Mouse (Mus musculus): Measurements from ENCODE around the gene Itgb7. TPM values are rescaled to one million over a fixed set of nuclear protein-coding genes. Genes with fewer than 3 reads are reported as not detected.
A peak's percentile ranks its signal among the peaks of the same experiment; 100 is the strongest.

Gene Itgb7
- polyA plus RNA-seq, 1 experiment from 2014 or later = 1.3 TPM

- Histone ChIP-seq H3K27ac (ENCODE audit: low read depth, low read length) (no peak overlapping the region), H3K27me3 (ENCODE audit: control insufficient read depth, insufficient read depth, low read length) (no peaks in the 10 kb centered on the region), H3K36me3 (ENCODE audit: control insufficient read depth, insufficient read depth, low read length) (no peaks in the 10 kb centered on the region), H3K4me3 (ENCODE audit: low read depth, low read length) (no peak overlapping the region), H3K9me3 (ENCODE audit: control insufficient read depth, low read length) (no peaks in the 10 kb centered on the region), H3K4me1 (ENCODE audit: control insufficient read depth, insufficient read depth, low read length) (no peaks in the 10 kb centered on the region), H3K9ac (ENCODE audit: low read length) (no peak overlapping the region), H3K4me2 (ENCODE audit: low read depth) (no peak overlapping the region)
- WGBS = 88% methylated on average over 5 of the region's 5 CpGs
- ATAC-seq (ENCODE audit: insufficient read depth, low FRiP score, low TSS enrichment) (no peak), DNase-seq (ENCODE audit: low spot score) (no peak)
These were observed 33.8 kb upstream of the Itgb7 start for GRCm38 (mm10) chr15:102265548-102265947.

DNA sequence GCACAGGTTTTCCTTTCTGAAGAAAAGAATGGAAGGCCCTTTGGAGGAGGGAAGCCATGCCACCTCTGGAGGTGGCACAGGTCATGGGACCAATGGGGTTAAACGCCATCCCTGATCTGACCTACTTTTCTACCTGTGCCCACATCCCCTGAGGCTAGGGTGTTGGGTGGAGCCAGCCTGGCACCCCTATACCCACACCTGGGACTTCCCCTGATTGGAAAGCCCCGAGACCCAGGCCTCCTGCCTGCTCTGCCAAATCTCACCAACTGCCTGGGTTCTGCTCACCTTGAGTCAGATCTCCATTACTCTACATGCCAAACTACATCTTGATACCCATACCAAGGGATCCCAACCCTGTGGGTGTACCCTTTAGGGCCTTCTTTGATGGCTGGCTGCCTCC, 31.3 kb upstream of the Itgb7 start:
- WGBS = 85% methylated on average over 2 of the region's 2 CpGs
- no peaks in the 10 kb centered on the region for H3K9me3 ChIP-seq (ENCODE audit: control insufficient read depth, low read length)
- no peak overlapping the region; the same call in 1 of the 2 replicates for H3K4me2 ChIP-seq (ENCODE audit: low read depth)
- no peak for ATAC-seq (ENCODE audit: insufficient read depth, low FRiP score, low TSS enrichment)
- no peak overlapping the region for H3K9ac ChIP-seq (ENCODE audit: low read length)
- peaks cover 5% of the 10 kb centered on the region; the same call in 1 of the 2 replicates for H3K4me1 ChIP-seq (ENCODE audit: control insufficient read depth, insufficient read depth, low read length)
- H3K36me3 ChIP-seq (ENCODE audit: control insufficient read depth, insufficient read depth, low read length) = no peaks in the 10 kb centered on the region
- DNase-seq (ENCODE audit: low spot score) = no peak
- no peak overlapping the region for H3K27ac ChIP-seq (ENCODE audit: low read depth, low read length)
- 0 out of 2 replicates have a peak, but pooled peaks cover 5% of the 10 kb centered on the region for H3K27me3 ChIP-seq (ENCODE audit: control insufficient read depth, insufficient read depth, low read length)
- H3K4me3 ChIP-seq (ENCODE audit: low read depth, low read length) = no peak overlapping the region

DNA sequence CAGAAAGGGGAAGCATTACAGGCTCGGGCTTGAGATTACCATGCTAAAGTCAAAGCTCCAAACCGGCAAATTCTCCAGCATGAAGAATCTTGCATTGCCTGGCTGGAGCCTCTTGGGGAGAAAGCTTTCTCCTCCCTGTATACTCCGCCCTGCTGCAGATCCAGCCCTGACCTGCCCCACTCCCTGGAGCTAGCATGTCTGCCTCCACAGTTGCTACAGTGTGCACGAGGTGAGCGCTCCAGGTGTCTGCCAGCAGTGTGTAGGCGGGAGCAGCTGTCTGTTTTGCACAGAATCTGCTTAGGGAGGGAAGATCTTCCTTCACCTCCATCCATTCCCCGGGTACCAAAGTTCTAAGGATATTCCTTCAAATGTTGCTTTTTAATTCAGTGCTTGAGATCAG, 30.8 kb upstream of the Itgb7 start:
- no peak for ATAC-seq (ENCODE audit: insufficient read depth, low FRiP score, low TSS enrichment)
- Histone ChIP-seq H3K4me3 (ENCODE audit: low read depth, low read length) (no peak overlapping the region), H3K9ac (ENCODE audit: low read length) (no peak overlapping the region), H3K9me3 (ENCODE audit: control insufficient read depth, low read length) (no peaks in the 10 kb centered on the region), H3K4me1 (ENCODE audit: control insufficient read depth, insufficient read depth, low read length) (peaks cover 5% of the 10 kb centered on the region; the same call in 1 of the 2 replicates), H3K36me3 (ENCODE audit: control insufficient read depth, insufficient read depth, low read length) (no peaks in the 10 kb centered on the region), H3K27me3 (ENCODE audit: control insufficient read depth, insufficient read depth, low read length) (peaks cover 6% of the 10 kb centered on the region; the same call in 1 of the 2 replicates), H3K27ac (ENCODE audit: low read depth, low read length) (no peak overlapping the region), H3K4me2 (ENCODE audit: low read depth) (no peak overlapping the region; the same call in 1 of the 2 replicates)
- WGBS = 57% methylated on average over 7 of the region's 7 CpGs
- DNase-seq (ENCODE audit: low spot score) = no peak

- Histone ChIP-seq H3K4me1 (ENCODE audit: control insufficient read depth, insufficient read depth, low read length) (peaks cover 5% of the 10 kb centered on the region; the same call in 1 of the 2 replicates), H3K4me3 (ENCODE audit: low read depth, low read length) (no peak overlapping the region), H3K4me2 (ENCODE audit: low read depth) (no peak overlapping the region), H3K9ac (ENCODE audit: low read length) (no peak overlapping the region), H3K27me3 (ENCODE audit: control insufficient read depth, insufficient read depth, low read length) (peaks cover 17% of the 10 kb centered on the region; the same call in 1 of the 2 replicates), H3K9me3 (ENCODE audit: control insufficient read depth, low read length) (no peaks in the 10 kb centered on the region), H3K36me3 (ENCODE audit: control insufficient read depth, insufficient read depth, low read length) (no peaks in the 10 kb centered on the region), H3K27ac (ENCODE audit: low read depth, low read length) (no peak overlapping the region)
- ATAC-seq (ENCODE audit: insufficient read depth, low FRiP score, low TSS enrichment) = no peak
- WGBS = 14% methylated on average over 11 of the region's 11 CpGs
- no peak for DNase-seq (ENCODE audit: low spot score)
These were observed 27.0 kb upstream of the Itgb7 start for GRCm38 (mm10) chr15:102258581-102259253.

DNA sequence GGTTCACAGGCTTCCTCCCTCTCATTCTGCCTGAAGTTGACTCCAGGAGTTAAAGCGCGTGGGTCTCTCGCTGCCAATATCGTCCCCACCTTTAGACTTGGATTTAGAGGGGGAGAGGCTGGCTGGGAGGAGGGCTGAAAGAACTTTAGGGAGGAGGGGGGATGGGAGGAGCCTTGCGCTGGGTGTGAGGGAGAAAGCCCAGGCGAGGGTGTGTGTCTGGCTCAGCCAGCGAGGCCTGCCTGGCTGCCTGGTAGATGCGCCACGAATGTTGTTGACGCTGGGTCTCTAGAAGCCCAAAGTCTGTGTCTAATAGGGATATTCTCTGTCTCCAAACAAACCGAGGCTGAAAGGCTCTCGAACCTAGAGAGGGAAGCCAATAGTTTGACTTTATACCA, 26.3 kb upstream of the Itgb7 start:
- Histone ChIP-seq H3K4me1 (ENCODE audit: control insufficient read depth, insufficient read depth, low read length) (peaks cover 5% of the 10 kb centered on the region; the same call in 1 of the 2 replicates), H3K4me2 (ENCODE audit: low read depth) (peak overlapping the region; percentile 96), H3K36me3 (ENCODE audit: control insufficient read depth, insufficient read depth, low read length) (no peaks in the 10 kb centered on the region), H3K9me3 (ENCODE audit: control insufficient read depth, low read length) (no peaks in the 10 kb centered on the region), H3K9ac (ENCODE audit: low read length) (no peak overlapping the region; the same call in 1 of the 2 replicates), H3K4me3 (ENCODE audit: low read depth, low read length) (no peak overlapping the region), H3K27me3 (ENCODE audit: control insufficient read depth, insufficient read depth, low read length) (peaks cover 17% of the 10 kb centered on the region; the same call in 1 of the 2 replicates), H3K27ac (ENCODE audit: low read depth, low read length) (no peak overlapping the region)
- ATAC-seq (ENCODE audit: insufficient read depth, low FRiP score, low TSS enrichment) = no peak
- no peak for DNase-seq (ENCODE audit: low spot score)
- 6% methylated on average over 12 of the region's 12 CpGs for WGBS

- H3K4me2 ChIP-seq (ENCODE audit: low read depth) = peak within 1 kb of the TSS; percentile 96
- no peaks in the 10 kb centered on the region for H3K36me3 ChIP-seq (ENCODE audit: control insufficient read depth, insufficient read depth, low read length)
- H3K27ac ChIP-seq (ENCODE audit: low read depth, low read length) = 0 out of 2 replicates have a peak within 1 kb of the TSS, but pooled peaks have one; percentile 14
- H3K4me1 ChIP-seq (ENCODE audit: control insufficient read depth, insufficient read depth, low read length) = peaks cover 5% of the 10 kb centered on the region; the same call in 1 of the 2 replicates
- H3K9me3 ChIP-seq (ENCODE audit: control insufficient read depth, low read length) = no peaks in the 10 kb centered on the region
- peaks cover 17% of the 10 kb centered on the region; the same call in 1 of the 2 replicates for H3K27me3 ChIP-seq (ENCODE audit: control insufficient read depth, insufficient read depth, low read length)
- peak within 1 kb of the TSS; percentile 54 for H3K9ac ChIP-seq (ENCODE audit: low read length)
- under 1% methylated on average over 37 of the region's 46 CpGs for WGBS
- DNase-seq (ENCODE audit: low spot score) = no peak
- no peak for ATAC-seq (ENCODE audit: insufficient read depth, low FRiP score, low TSS enrichment)
- peak within 1 kb of the TSS; percentile 55 for H3K4me3 ChIP-seq (ENCODE audit: low read depth, low read length)
These were observed 25.7 kb upstream of the Itgb7 start, which contains the start of gene Rarg for GRCm38 (mm10) chr15:102257202-102258075. Rarg (minus strand) TSS chr15:102257517.

DNA sequence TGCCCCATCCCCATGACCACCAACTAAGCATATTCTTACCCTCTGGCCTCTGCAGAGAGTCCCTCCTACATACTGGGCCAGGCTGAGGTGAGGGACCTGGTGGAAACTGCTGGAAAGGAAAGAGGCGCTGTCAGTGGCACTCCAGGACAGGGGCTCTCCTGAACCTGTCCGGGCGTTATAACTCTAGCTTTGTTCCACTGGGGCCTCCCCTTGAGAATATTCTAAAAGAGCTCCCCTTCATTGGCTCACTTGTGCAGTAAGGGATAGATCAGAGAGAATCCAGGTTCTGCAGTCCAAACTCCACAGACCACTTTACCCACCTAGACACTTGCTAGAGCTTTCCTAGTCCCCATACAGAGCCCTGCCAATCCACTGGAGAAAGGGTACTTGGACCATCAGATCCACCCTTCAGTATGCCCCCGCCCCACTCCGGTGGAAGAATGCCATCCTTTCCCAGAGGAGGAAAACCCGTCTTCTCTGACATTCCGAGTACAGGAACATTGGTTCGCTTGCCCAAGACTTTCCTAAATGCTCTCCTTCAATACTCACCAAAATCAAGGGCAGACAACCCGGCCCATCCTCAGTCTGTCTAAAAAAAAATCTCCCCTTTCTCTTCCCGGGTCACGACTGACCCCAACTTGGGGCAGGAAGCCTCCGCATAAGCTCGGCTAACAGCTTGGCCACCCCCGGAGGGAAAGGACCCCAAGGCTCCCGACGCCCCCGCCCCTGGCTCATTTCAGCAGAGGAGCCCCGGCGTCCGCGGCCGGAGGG, 24.9 kb upstream of the Itgb7 start:
- H3K4me1 ChIP-seq (ENCODE audit: control insufficient read depth, insufficient read depth, low read length) = peaks cover 5% of the 10 kb centered on the region; the same call in 1 of the 2 replicates
- 10% methylated on average over 22 of the region's 22 CpGs for WGBS
- 0 out of 2 replicates have a peak overlapping the region, but pooled peaks have one; percentile 14 for H3K27ac ChIP-seq (ENCODE audit: low read depth, low read length)
- H3K9me3 ChIP-seq (ENCODE audit: control insufficient read depth, low read length) = no peaks in the 10 kb centered on the region
- no peak for DNase-seq (ENCODE audit: low spot score)
- H3K36me3 ChIP-seq (ENCODE audit: control insufficient read depth, insufficient read depth, low read length) = no peaks in the 10 kb centered on the region
- H3K4me3 ChIP-seq (ENCODE audit: low read depth, low read length) = peak overlapping the region; percentile 55
- no peak for ATAC-seq (ENCODE audit: insufficient read depth, low FRiP score, low TSS enrichment)
- H3K4me2 ChIP-seq (ENCODE audit: low read depth) = peak overlapping the region; percentile 96
- H3K9ac ChIP-seq (ENCODE audit: low read length) = peak overlapping the region; percentile 54
- peaks cover 17% of the 10 kb centered on the region; the same call in 1 of the 2 replicates for H3K27me3 ChIP-seq (ENCODE audit: control insufficient read depth, insufficient read depth, low read length)

All from neural tube, embryonic 11.5 days (tissue).